ENCODE assay signal across 8 mouse cellular contexts in genomic region chr2:57238614-57239165, GRCm38 (mm10). TPM values are rescaled to one million over a fixed set of nuclear protein-coding genes. Genes with fewer than 3 reads are reported as not detected.
DNase-seq lines count a peak whose midpoint lies in the region; ATAC-seq lines count a peak whose summit lies in the region.

No protein-coding gene starts in this region.

- peak overlapping the region; percentile 83 for H3K9ac ChIP-seq in forebrain, embryonic 14.5 days (ENCODE audit: low read length)
- H3K9ac ChIP-seq in limb, embryonic 13.5 days, result peak overlapping the region; percentile 81

- H3K4me2 ChIP-seq in forebrain, embryonic 14.5 days (ENCODE audit: low read length), result peak overlapping the region; percentile 95
- peak overlapping the region; percentile 92 for H3K4me2 ChIP-seq in limb, embryonic 13.5 days (replicated peaks)

- WGBS in forebrain, embryonic 14.5 days, result 3% methylated on average over 17 of the region's 17 CpGs
- 3% methylated on average over 17 of the region's 17 CpGs for WGBS in limb, embryonic 13.5 days

- no peaks in the 10 kb centered on the region for H3K36me3 ChIP-seq in forebrain, embryonic 14.5 days (ENCODE audit: control insufficient read depth, insufficient read depth, low read length)
- H3K36me3 ChIP-seq in limb, embryonic 13.5 days, result no peaks in the 10 kb centered on the region

- peak overlapping the region; percentile 72 for H3K4me3 ChIP-seq in forebrain, embryonic 14.5 days (ENCODE audit: low read depth, low read length)
- H3K4me3 ChIP-seq in limb, embryonic 13.5 days, result peak overlapping the region; percentile 74

- H3K4me1 ChIP-seq in forebrain, embryonic 14.5 days (ENCODE audit: control insufficient read depth, insufficient read depth, low read length), result peaks cover 9% of the 10 kb centered on the region
- H3K4me1 ChIP-seq in limb, embryonic 13.5 days, result peaks cover 18% of the 10 kb centered on the region

- H3K9me3 ChIP-seq in forebrain, embryonic 14.5 days (replicated peaks; ENCODE audit: control insufficient read depth, low read length), result no peaks in the 10 kb centered on the region
- H3K9me3 ChIP-seq in limb, embryonic 13.5 days, result no peaks in the 10 kb centered on the region

- DNase-seq in kidney, postnatal 10 days, result peak; percentile 17
- no peak for DNase-seq in kidney, adult 11 months
- DNase-seq in R1 (ENCODE audit: low read depth, low spot score), result peak; percentile 95
- peak; percentile 23 for DNase-seq in forebrain, embryonic 14.5 days (ENCODE audit: low spot score)
- DNase-seq in layer of hippocampus, adult 9-11 months, result no peak
- no peak for DNase-seq in layer of hippocampus, postnatal 10 days (ENCODE audit: low spot score in 2 of 2)

- 0 out of 2 replicates have a peak, but pooled peaks cover 4% of the 10 kb centered on the region for H3K27me3 ChIP-seq in forebrain, embryonic 14.5 days (replicated peaks; ENCODE audit: control insufficient read depth, insufficient read depth, low read length)
- no peaks in the 10 kb centered on the region for H3K27me3 ChIP-seq in limb, embryonic 13.5 days

- H3K27ac ChIP-seq in forebrain, embryonic 14.5 days (ENCODE audit: low read depth, low read length), result no peak overlapping the region
- no peak overlapping the region for H3K27ac ChIP-seq in limb, embryonic 13.5 days

- ATAC-seq in forebrain, embryonic 14.5 days, result no peak
- ATAC-seq in limb, embryonic 13.5 days (ENCODE audit: low FRiP score, low read depth), result peak; percentile 21; the same call in 1 of the 2 replicates
- peak; percentile 51 for ATAC-seq in monocyte, adult 5-6 weeks (replicated peaks; ENCODE audit: insufficient number of reproducible peaks, low FRiP score, low TSS enrichment, poor library complexity, severe bottlenecking)

RNA-seq across cellular contexts. Expression of gene Gpd2, which starts 1.3 kb away (rescaled TPM):
- polyA plus RNA-seq in forebrain, embryonic 14.5 days (2014; fragmentation: Nextera tagmentation; extraction: Ambion mirVana), result 17.8 and 21.8 TPM in 2 replicates
- polyA plus RNA-seq in limb, embryonic 13.5 days (2015; fragmentation: Nextera tagmentation; extraction: Ambion mirVana), result 12.9 and 14.3 TPM in 2 replicates
- total RNA-seq in monocyte, adult 5-6 weeks (2017), result 37.2 to 56.8 TPM (median 40.1 TPM) in 3 replicates
- total RNA-seq in layer of hippocampus, postnatal 10 days (2021), result 100 to 1,000 TPM; 124 to 139 TPM

Comparison
In these comparisons a context has a peak if more than half of its experiments do, and no peak if none do; other contexts are left out.
1. DNase-seq: peak in kidney, postnatal 10 days (single experiment), R1 (single experiment) and forebrain, embryonic 14.5 days (single experiment); none in kidney, adult 11 months (single experiment), layer of hippocampus, adult 9-11 months (single experiment) and layer of hippocampus, postnatal 10 days (0 of 2).